Mouse (Mus musculus) heart, embryonic 14.5 days (tissue): ENCODE measurements at regions not wholly inside any gene's neighbourhood (a gene's known extent, or its start where the extent isn't known, plus 50 kb on each side); places are given as distances from the start of the nearest gene placed in this dataset.

Source experiments
- ATAC-seq: fragments of 200-750 bp; cut with Nextera tagmentation; 2 replicates; pipeline ENCODE4 v1.8.0; 2017; ENCODE audit warnings: low read depth, moderate TSS enrichment; ENCODE audit not compliant: insufficient number of reproducible peaks, insufficient read depth, low FRiP score
- H3K27ac ChIP-seq, 2 experiments: fragments of 200-500 bp in 1 of 2; fragments of 300-500 bp in 1 of 2; sonication (generic) in 1 of 2; replicated peaks in 1 of 2; 2 replicates each; pipeline ENCODE4 v1.5.1; 2012 to 2014; ENCODE audit warnings: low read depth in 2 of 2, low read length in 2 of 2, control low read depth in 1 of 2, mild to moderate bottlenecking in 1 of 2, mixed read lengths in 1 of 2; ENCODE audit not compliant: control insufficient read depth in 1 of 2, insufficient read depth in 1 of 2
- H3K27me3 ChIP-seq: fragments of 300-500 bp; sonication (generic); 2 replicates; pipeline ENCODE4 v1.6.1; 2014; ENCODE audit warnings: mild to moderate bottlenecking, low read length, control low read depth; ENCODE audit not compliant: control insufficient read depth, insufficient read depth
- H3K36me3 ChIP-seq: fragments of 300-500 bp; sonication (generic); 2 replicates; pipeline ENCODE4 v1.6.1; 2014; ENCODE audit warnings: mild to moderate bottlenecking, control low read depth, low read length, mixed read lengths; ENCODE audit not compliant: control insufficient read depth, insufficient read depth
- H3K4me1 ChIP-seq, 2 experiments: fragments of 200-500 bp in 1 of 2; fragments of 300-500 bp in 1 of 2; sonication (generic) in 1 of 2; 2 replicates each; pipeline ENCODE4 v1.6.1; 2012 to 2014; ENCODE audit warnings: low read length in 2 of 2, control low read depth in 1 of 2, mixed read lengths in 1 of 2; ENCODE audit not compliant: control insufficient read depth in 2 of 2, insufficient read depth in 2 of 2
- H3K4me2 ChIP-seq: fragments of 300-500 bp; sonication (generic); 2 replicates; pipeline ENCODE4 v1.6.1; 2014; ENCODE audit warnings: mild to moderate bottlenecking, low read length
- H3K4me3 ChIP-seq, 2 experiments: fragments of 200-500 bp in 1 of 2; fragments of 300-500 bp in 1 of 2; sonication (generic) in 1 of 2; 2 replicates each; pipeline ENCODE4 v1.5.1; 2012 to 2014; ENCODE audit warnings: low read length in 2 of 2, mild to moderate bottlenecking in 2 of 2, control low read depth in 1 of 2, low read depth in 1 of 2, moderate library complexity in 1 of 2; ENCODE audit not compliant: control insufficient read depth in 1 of 2, insufficient read depth in 1 of 2
- H3K9ac ChIP-seq: fragments of 300-500 bp; sonication (generic); 2 replicates; pipeline ENCODE4 v1.6.1; 2014; ENCODE audit warnings: mild to moderate bottlenecking, low read length
- H3K9me3 ChIP-seq: fragments of 300-500 bp; sonication (generic); 2 replicates; pipeline ENCODE4 v1.6.1; 2016; ENCODE audit warnings: low read length, control low read depth; ENCODE audit not compliant: control insufficient read depth
- WGBS: fragments of 180-500 bp; shearing (Covaris S2); extraction: QIAGEN DNeasy Blood & Tissue Kit; methylation state at CpG from one replicate; pipeline ENCODE4 v1.1.7; 2014; 5-methylcytosine and 5-hydroxymethylcytosine counted together

- Histone ChIP-seq H3K9ac (no peak overlapping the region), H3K9me3 (no peaks in the 10 kb centered on the region), H3K27me3 (no peaks in the 10 kb centered on the region), H3K4me1 (peaks cover 8 to 21% of the 10 kb centered on the region in 2 experiments; a peak in 3 of 4 replicates), H3K4me3 (no peak overlapping the region), H3K4me2 (no peak overlapping the region), H3K27ac (no peak overlapping the region), H3K36me3 (no peaks in the 10 kb centered on the region)
- WGBS: 73% methylated on average over 7 of the region's 7 CpGs
- ATAC-seq: no peak
Observed at GRCm38 (mm10) chr9:67147656-67148055, 98.5 kb upstream of the Tpm1 start.

GRCm38 (mm10) chr9:67145392-67145791 is 96.2 kb upstream of the Tpm1 start:
- Histone ChIP-seq H3K4me3 (no peak overlapping the region), H3K36me3 (no peaks in the 10 kb centered on the region), H3K4me1 (peaks cover 8 to 27% of the 10 kb centered on the region in 2 experiments), H3K9ac (no peak overlapping the region), H3K27me3 (no peaks in the 10 kb centered on the region), H3K27ac (no peak overlapping the region; a peak in 1 of 4 replicates), H3K9me3 (no peaks in the 10 kb centered on the region), H3K4me2 (no peak overlapping the region)
- no peak for ATAC-seq
- 31% methylated on average over 6 of the region's 6 CpGs for WGBS

GRCm38 (mm10) chr9:67144511-67144910 is 95.3 kb upstream of the Tpm1 start:
- Histone ChIP-seq H3K27ac (no peak overlapping the region), H3K9ac (no peak overlapping the region), H3K36me3 (no peaks in the 10 kb centered on the region), H3K4me2 (no peak overlapping the region), H3K27me3 (no peaks in the 10 kb centered on the region), H3K4me3 (no peak overlapping the region), H3K4me1 (peaks cover 13 to 33% of the 10 kb centered on the region in 2 experiments), H3K9me3 (no peaks in the 10 kb centered on the region)
- no peak for ATAC-seq

- H3K9ac ChIP-seq: no peak overlapping the region
- H3K36me3 ChIP-seq: no peaks in the 10 kb centered on the region
- H3K27me3 ChIP-seq: no peaks in the 10 kb centered on the region
- peak overlapping the region; percentile 57 to 66 for H3K27ac ChIP-seq
- peak overlapping the region; percentile 11; the same call in 1 of the 2 replicates for H3K4me2 ChIP-seq
- 41% methylated on average over 7 of the region's 7 CpGs for WGBS
- peaks cover 13 to 29% of the 10 kb centered on the region in 2 experiments for H3K4me1 ChIP-seq
- H3K9me3 ChIP-seq: no peaks in the 10 kb centered on the region
- ATAC-seq: peak; percentile 70
- H3K4me3 ChIP-seq: no peak overlapping the region
Observed at GRCm38 (mm10) chr9:67140319-67140887, 91.2 kb upstream of the Tpm1 start.

GRCm38 (mm10) chr9:67137681-67138080 is 88.5 kb upstream of the Tpm1 start:
- Histone ChIP-seq H3K4me2 (no peak overlapping the region), H3K36me3 (no peaks in the 10 kb centered on the region), H3K27me3 (no peaks in the 10 kb centered on the region), H3K9ac (no peak overlapping the region; the same call in 1 of the 2 replicates), H3K27ac (no peak overlapping the region), H3K4me1 (peaks cover 13 to 21% of the 10 kb centered on the region in 2 experiments), H3K9me3 (no peaks in the 10 kb centered on the region), H3K4me3 (no peak overlapping the region)
- ATAC-seq: no peak
- 52% methylated on average over 5 of the region's 5 CpGs for WGBS

- H3K9ac ChIP-seq: no peak overlapping the region; the same call in 1 of the 2 replicates
- no peak overlapping the region for H3K4me2 ChIP-seq
- no peak for ATAC-seq
- H3K9me3 ChIP-seq: no peaks in the 10 kb centered on the region
- H3K27ac ChIP-seq: no peak overlapping the region
- H3K4me3 ChIP-seq: no peak overlapping the region
- H3K4me1 ChIP-seq: peaks cover 15 to 24% of the 10 kb centered on the region in 2 experiments
- 53% methylated on average over 4 of the region's 4 CpGs for WGBS
- no peaks in the 10 kb centered on the region for H3K27me3 ChIP-seq
- no peaks in the 10 kb centered on the region for H3K36me3 ChIP-seq
Observed at GRCm38 (mm10) chr9:67137141-67137540, 87.9 kb upstream of the Tpm1 start.

DNA sequence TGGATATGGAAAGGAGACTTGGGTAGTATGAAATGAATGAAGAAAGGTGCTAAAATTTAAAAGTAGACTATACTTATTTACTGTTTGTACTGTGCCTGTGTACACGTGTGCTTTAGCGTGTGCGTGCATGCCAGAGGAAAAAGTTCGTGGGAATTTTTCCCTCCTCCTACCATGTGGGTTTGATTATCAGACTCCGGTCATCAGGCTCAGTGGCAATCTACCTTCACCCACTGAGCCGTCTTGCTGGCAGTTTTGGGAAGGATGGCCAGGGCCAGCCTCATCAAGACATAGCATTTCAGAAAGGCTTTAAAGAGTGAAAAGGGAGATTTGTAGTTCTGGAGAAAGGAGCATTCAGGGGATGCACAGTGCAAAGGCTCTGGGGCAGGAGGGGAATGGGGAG is 87.0 kb upstream of the Tpm1 start:
- Histone ChIP-seq H3K27me3 (no peaks in the 10 kb centered on the region), H3K36me3 (no peaks in the 10 kb centered on the region), H3K4me2 (no peak overlapping the region), H3K9me3 (no peaks in the 10 kb centered on the region), H3K9ac (no peak overlapping the region), H3K4me1 (peaks cover 15 to 24% of the 10 kb centered on the region in 2 experiments), H3K27ac (no peak overlapping the region), H3K4me3 (no peak overlapping the region)
- WGBS: 90% methylated on average over 6 of the region's 6 CpGs
- no peak for ATAC-seq

- Histone ChIP-seq H3K9ac (no peak overlapping the region), H3K9me3 (no peaks in the 10 kb centered on the region), H3K27ac (no peak overlapping the region), H3K4me3 (no peak overlapping the region), H3K4me1 (peaks cover 6 to 12% of the 10 kb centered on the region in 2 experiments), H3K36me3 (no peaks in the 10 kb centered on the region), H3K4me2 (no peak overlapping the region), H3K27me3 (no peaks in the 10 kb centered on the region)
- ATAC-seq: no peak
- 70% methylated on average over 6 of the region's 6 CpGs for WGBS
Observed at GRCm38 (mm10) chr9:67134378-67134777, 85.2 kb upstream of the Tpm1 start.
